Mouse (Mus musculus): ENCODE data around the gene Lrmda. TPM values are rescaled to one million over a fixed set of nuclear protein-coding genes. Genes with fewer than 3 reads are reported as not detected.

Gene Lrmda
- total and polyA plus RNA-seq, 3 experiments, result 5.1 to 5.9 TPM; not detected in 1

DNA sequence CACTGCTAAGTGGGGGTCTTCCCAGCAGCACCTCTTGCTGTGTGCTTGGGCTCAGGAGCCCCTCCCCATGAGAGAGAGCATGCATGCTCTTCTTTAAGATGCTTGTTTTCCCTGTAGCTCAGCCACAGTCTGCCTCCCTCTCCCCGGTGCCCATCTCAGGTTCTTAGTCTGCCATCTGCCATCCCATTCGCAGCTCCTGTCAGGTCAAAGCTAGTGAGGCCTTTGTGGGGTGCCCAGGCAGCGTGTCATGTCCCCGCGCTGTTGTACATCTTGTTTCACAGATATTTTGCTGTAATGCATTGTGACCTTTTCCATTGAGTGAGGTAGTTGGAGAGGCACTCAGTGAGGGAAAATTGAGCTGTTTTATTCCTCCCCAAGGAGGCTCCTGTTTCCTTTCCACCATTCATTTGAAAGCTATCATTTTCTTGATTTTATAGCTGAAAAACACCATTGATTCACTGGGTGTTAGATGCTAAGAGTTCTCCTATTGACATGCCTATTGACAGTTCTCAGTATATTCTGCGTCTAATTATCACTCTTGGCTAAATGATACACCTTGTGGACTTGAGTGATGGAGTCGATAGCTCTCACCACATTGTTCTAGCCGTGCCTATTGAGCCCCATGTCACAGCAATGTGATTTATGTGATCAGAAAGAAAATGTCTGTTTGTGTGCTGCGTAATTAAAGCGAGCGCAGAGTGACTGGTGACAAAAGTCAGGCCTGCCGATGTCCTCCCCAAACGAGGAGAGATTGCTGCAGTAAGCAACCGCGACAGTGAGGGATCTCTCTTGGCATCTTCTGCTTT lies 335.5 kb downstream of the Lrmda start:
- TF ChIP-seq POLR2AphosphoS2 (IDR thresholded peaks at IDR 0.05; ENCODE audit: low read length) (no peak), USF2 (IDR thresholded peaks at IDR 0.05; ENCODE audit: borderline replicate concordance in 1 of 2, insufficient read depth in 1 of 2, low read depth in 1 of 2, low read length in 2 of 2) (no peak), TBP (IDR thresholded peaks at IDR 0.05; ENCODE audit: low read depth, low read length) (no peak), POLR2AphosphoS5 (IDR thresholded peaks at IDR 0.05; ENCODE audit: borderline replicate concordance, low read depth, low read length) (no peak), E2F4 (IDR thresholded peaks at IDR 0.05; ENCODE audit: borderline replicate concordance, low read depth, low read length) (no peak), NELFE (IDR thresholded peaks at IDR 0.05; ENCODE audit: low read depth, low read length) (no peak), HCFC1 (IDR thresholded peaks at IDR 0.05; ENCODE audit: low read depth, low read length) (no peak), ELF1 (IDR thresholded peaks at IDR 0.05; ENCODE audit: low read depth, low read length) (no peak), RCOR1 (IDR thresholded peaks at IDR 0.05; ENCODE audit: low read depth, low read length) (no peak), TCF12 (IDR thresholded peaks at IDR 0.05; ENCODE audit: low read depth, low read length) (no peak), TAL1 (IDR thresholded peaks at IDR 0.05; ENCODE audit: low read length) (no peak), SIN3A (IDR thresholded peaks at IDR 0.05; ENCODE audit: low read length) (no peak), MAZ (IDR thresholded peaks at IDR 0.05; ENCODE audit: low read depth, low read length) (no peak), ZNF384 (IDR thresholded peaks at IDR 0.05; ENCODE audit: low read depth, low read length) (no peak), ZC3H11A (IDR thresholded peaks at IDR 0.05; ENCODE audit: low read depth, low read length) (no peak), MYB (IDR thresholded peaks at IDR 0.05; ENCODE audit: low read depth, low read length) (no peak)
- DNase-seq (ENCODE audit: low read depth, low spot score), result no peak
- no peak overlapping the region for H3K27ac ChIP-seq (ENCODE audit: control insufficient read depth, low read depth, low read length)

DNA sequence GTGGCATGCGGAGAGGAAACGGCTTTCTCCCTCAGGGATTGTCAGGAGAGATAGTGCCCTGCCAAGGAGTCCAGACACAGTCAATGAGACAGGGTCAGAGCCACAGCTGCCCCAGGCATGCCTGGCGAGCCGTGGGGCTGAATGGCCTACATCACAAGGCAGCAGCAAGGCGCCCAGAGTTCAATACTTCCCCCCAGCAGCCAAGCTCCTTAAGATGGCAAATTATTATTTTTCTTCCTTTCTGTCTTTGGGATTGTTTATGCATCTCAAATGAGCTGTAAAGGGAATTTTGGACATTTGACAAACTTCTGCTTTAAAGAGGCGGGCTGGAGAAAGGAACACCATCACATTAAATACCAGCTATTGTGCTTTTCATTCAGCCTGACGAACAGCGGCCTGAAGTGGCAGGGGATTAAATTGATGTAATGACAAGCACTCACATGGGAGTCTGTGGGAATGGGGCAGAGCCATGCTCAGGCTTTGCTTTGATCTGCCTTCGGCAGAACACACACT lies 338.5 kb downstream of the Lrmda start:
- TF ChIP-seq POLR2AphosphoS5 (IDR thresholded peaks at IDR 0.05; ENCODE audit: borderline replicate concordance, low read depth, low read length), result no peak
- no peak for TF ChIP-seq ZKSCAN1 (IDR thresholded peaks at IDR 0.05; ENCODE audit: low read depth, low read length)
- TF ChIP-seq HCFC1 (IDR thresholded peaks at IDR 0.05; ENCODE audit: low read depth, low read length), result no peak
- no peak overlapping the region for H3K4me3 ChIP-seq (ENCODE audit: control insufficient read depth in 1 of 2, insufficient read depth in 1 of 2, low read depth in 2 of 2, low read length in 2 of 2)
- H3K79me2 ChIP-seq (ENCODE audit: control insufficient read depth, insufficient read depth, low read length, poor library complexity), result no peaks in the 10 kb centered on the region
- no peak overlapping the region for H3K9ac ChIP-seq (ENCODE audit: control insufficient read depth, low read depth, low read length, poor library complexity, severe bottlenecking)
- H3K9me3 ChIP-seq (replicated peaks; ENCODE audit: insufficient read depth, low read length), result no peaks in the 10 kb centered on the region
- no peaks in the 10 kb centered on the region for H3K27me3 ChIP-seq (ENCODE audit: control insufficient read depth in 1 of 2, insufficient read depth in 2 of 2, low read length in 2 of 2)
- no peaks in the 10 kb centered on the region for H3K4me1 ChIP-seq (ENCODE audit: control insufficient read depth in 1 of 2, insufficient read depth in 2 of 2, low read length in 2 of 2)
- DNase-seq (ENCODE audit: low read depth, low spot score), result no peak
- H3K36me3 ChIP-seq (ENCODE audit: control insufficient read depth in 1 of 2, insufficient read depth in 2 of 2, low read length in 2 of 2), result peaks cover 0 to 2% of the 10 kb centered on the region in 2 experiments; a peak in 1 of 4 replicates
- no peak overlapping the region for H3K27ac ChIP-seq (ENCODE audit: control insufficient read depth, low read depth, low read length)

More for the DNA sequence above, 335.5 kb downstream of the Lrmda start:
- no peaks in the 10 kb centered on the region for H3K27me3 ChIP-seq (ENCODE audit: control insufficient read depth in 1 of 2, insufficient read depth in 2 of 2, low read length in 2 of 2)
- H3K79me2 ChIP-seq (ENCODE audit: control insufficient read depth, insufficient read depth, low read length, poor library complexity), result no peaks in the 10 kb centered on the region
- H3K4me3 ChIP-seq (ENCODE audit: control insufficient read depth in 1 of 2, insufficient read depth in 1 of 2, low read depth in 2 of 2, low read length in 2 of 2), result no peak overlapping the region
- no peak overlapping the region for H3K9ac ChIP-seq (ENCODE audit: control insufficient read depth, low read depth, low read length, poor library complexity, severe bottlenecking)
- H3K36me3 ChIP-seq (ENCODE audit: control insufficient read depth in 1 of 2, insufficient read depth in 2 of 2, low read length in 2 of 2), result no peaks in the 10 kb centered on the region; a peak in 1 of 4 replicates
- H3K9me3 ChIP-seq (replicated peaks; ENCODE audit: insufficient read depth, low read length), result no peaks in the 10 kb centered on the region
- H3K4me1 ChIP-seq (ENCODE audit: control insufficient read depth in 1 of 2, insufficient read depth in 2 of 2, low read length in 2 of 2), result no peaks in the 10 kb centered on the region
